Mouse (Mus musculus) limb, embryonic 15.5 days (tissue): ENCODE data around the gene Olfr420. TPM values are rescaled to one million over a fixed set of nuclear protein-coding genes. Genes with fewer than 3 reads are reported as not detected.

Experiments
- ATAC-seq: fragments of 200-750 bp; cut with Nextera tagmentation; 2 replicates; pipeline ENCODE4 v1.8.0; 2017; ENCODE audit warnings: low read depth, moderate TSS enrichment; ENCODE audit not compliant: insufficient number of reproducible peaks, low FRiP score, low TSS enrichment
- H3K27ac ChIP-seq: fragments of 300-500 bp; sonication (generic); 2 replicates; pipeline ENCODE4 v1.5.1; 2015; ENCODE audit warnings: moderate library complexity, mild to moderate bottlenecking, inconsistent platforms
- H3K27me3 ChIP-seq: fragments of 300-500 bp; sonication (generic); 2 replicates; pipeline ENCODE4 v1.6.1; 2015; ENCODE audit warnings: inconsistent platforms
- H3K36me3 ChIP-seq: fragments of 300-500 bp; sonication (generic); 2 replicates; pipeline ENCODE4 v1.6.1; 2015; ENCODE audit warnings: inconsistent platforms
- H3K4me1 ChIP-seq: fragments of 300-500 bp; sonication (generic); 2 replicates; pipeline ENCODE4 v1.6.1; 2015; ENCODE audit warnings: inconsistent platforms
- H3K4me2 ChIP-seq: fragments of 300-500 bp; sonication (generic); 2 replicates; pipeline ENCODE4 v1.6.1; 2015; ENCODE audit warnings: mild to moderate bottlenecking, inconsistent platforms
- H3K4me3 ChIP-seq: fragments of 300-500 bp; sonication (generic); 2 replicates; pipeline ENCODE4 v1.5.1; 2015; ENCODE audit warnings: mild to moderate bottlenecking, inconsistent platforms
- H3K9ac ChIP-seq: fragments of 300-500 bp; sonication (generic); 2 replicates; pipeline ENCODE4 v1.6.1; 2015; ENCODE audit warnings: inconsistent platforms
- H3K9me3 ChIP-seq: fragments of 300-500 bp; sonication (generic); 2 replicates; pipeline ENCODE4 v1.6.1; 2016; ENCODE audit warnings: inconsistent platforms
- WGBS: fragments of 180-500 bp; shearing (Covaris S2); methylation state at CpG from one replicate; pipeline ENCODE4 v1.1.7; 2015; 5-methylcytosine and 5-hydroxymethylcytosine counted together
- polyA plus RNA-seq: library from polyadenylated mRNA; unstranded; fragments of >200 nt; fragmentation: Nextera tagmentation; extraction: Ambion mirVana; gene quantifications from 2 replicates; pipeline ENCODE4 v1.2.1, GENCODE M21; 2015

The Olfr420 gene
- not detected in 2 replicates for polyA plus RNA-seq

- H3K4me2 ChIP-seq, result no peak within 1 kb of the TSS
- H3K9me3 ChIP-seq, result no peaks in the 10 kb centered on the region
- H3K9ac ChIP-seq, result no peak within 1 kb of the TSS
- H3K27ac ChIP-seq, result no peak within 1 kb of the TSS
- H3K36me3 ChIP-seq, result no peaks in the 10 kb centered on the region
- WGBS, result 92% methylated on average over 1 of the region's 1 CpGs
- no peaks in the 10 kb centered on the region for H3K27me3 ChIP-seq
- no peak for ATAC-seq
- H3K4me3 ChIP-seq, result no peak within 1 kb of the TSS
- no peaks in the 10 kb centered on the region for H3K4me1 ChIP-seq
Observed at GRCm38 (mm10) chr1:174155333-174155732, at the start of gene Olfr420. Gene Olfr420 (plus strand): TSS chr1:174155633.

GRCm38 (mm10) chr1:174121062-174121461 lies 34.4 kb upstream of the Olfr420 start, which contains the start of gene Olfr231:
Gene Olfr231 (minus strand): TSS chr1:174121162.
- no peaks in the 10 kb centered on the region for H3K4me1 ChIP-seq
- ATAC-seq, result no peak
- WGBS, result 59% methylated on average over 2 of the region's 2 CpGs
- no peaks in the 10 kb centered on the region for H3K27me3 ChIP-seq
- H3K4me2 ChIP-seq, result no peak within 1 kb of the TSS
- no peak within 1 kb of the TSS for H3K4me3 ChIP-seq
- no peak within 1 kb of the TSS for H3K9ac ChIP-seq
- no peaks in the 10 kb centered on the region for H3K36me3 ChIP-seq
- H3K27ac ChIP-seq, result no peak within 1 kb of the TSS
- no peaks in the 10 kb centered on the region for H3K9me3 ChIP-seq

GRCm38 (mm10) chr1:174131217-174131616 lies 24.2 kb upstream of the Olfr420 start, which contains the start of gene Olfr424:
Gene Olfr424 (plus strand): TSS chr1:174131517.
- no peak within 1 kb of the TSS for H3K4me2 ChIP-seq
- no peak within 1 kb of the TSS for H3K27ac ChIP-seq
- ATAC-seq, result no peak
- no peaks in the 10 kb centered on the region for H3K27me3 ChIP-seq
- WGBS, result 71% methylated on average over 3 of the region's 3 CpGs
- H3K4me3 ChIP-seq, result no peak within 1 kb of the TSS
- no peak within 1 kb of the TSS for H3K9ac ChIP-seq
- H3K4me1 ChIP-seq, result no peaks in the 10 kb centered on the region
- H3K9me3 ChIP-seq, result no peaks in the 10 kb centered on the region
- H3K36me3 ChIP-seq, result no peaks in the 10 kb centered on the region

- 65% methylated on average over 3 of the region's 3 CpGs for WGBS
- Histone ChIP-seq H3K27ac (no peak overlapping the region), H3K27me3 (no peaks in the 10 kb centered on the region)
Observed at GRCm38 (mm10) chr1:174131999-174132398, 23.4 kb upstream of the Olfr420 start.

GRCm38 (mm10) chr1:174141384-174141783 lies 14.0 kb upstream of the Olfr420 start:
- Histone ChIP-seq H3K4me2 (no peak overlapping the region), H3K9ac (no peak overlapping the region), H3K27me3 (no peaks in the 10 kb centered on the region)

More at GRCm38 (mm10) chr1:174131999-174132398, 23.4 kb upstream of the Olfr420 start:
- H3K36me3 ChIP-seq, result no peaks in the 10 kb centered on the region
- H3K4me3 ChIP-seq, result no peak overlapping the region
- no peaks in the 10 kb centered on the region for H3K4me1 ChIP-seq
- H3K4me2 ChIP-seq, result no peak overlapping the region
- H3K9ac ChIP-seq, result no peak overlapping the region
- H3K9me3 ChIP-seq, result no peaks in the 10 kb centered on the region
- no peak for ATAC-seq

GRCm38 (mm10) chr1:174146696-174147095 lies 8.7 kb upstream of the Olfr420 start:
- no peak overlapping the region for H3K27ac ChIP-seq
- no peak for ATAC-seq
- 88% methylated on average over 1 of the region's 1 CpGs for WGBS
- no peaks in the 10 kb centered on the region for H3K36me3 ChIP-seq
- H3K9ac ChIP-seq, result no peak overlapping the region
- no peak overlapping the region for H3K4me3 ChIP-seq
- H3K4me1 ChIP-seq, result no peaks in the 10 kb centered on the region
- H3K9me3 ChIP-seq, result no peaks in the 10 kb centered on the region
- H3K27me3 ChIP-seq, result no peaks in the 10 kb centered on the region
- no peak overlapping the region for H3K4me2 ChIP-seq

More at GRCm38 (mm10) chr1:174141384-174141783, 14.0 kb upstream of the Olfr420 start:
- Histone ChIP-seq H3K27ac (no peak overlapping the region), H3K4me1 (no peaks in the 10 kb centered on the region), H3K4me3 (no peak overlapping the region), H3K36me3 (no peaks in the 10 kb centered on the region), H3K9me3 (no peaks in the 10 kb centered on the region)
- ATAC-seq, result no peak
- WGBS, result 71% methylated on average over 2 of the region's 2 CpGs

- ATAC-seq, result no peak
- no peak overlapping the region for H3K4me2 ChIP-seq
- WGBS, result 79% methylated on average over 2 of the region's 2 CpGs
- no peak overlapping the region for H3K4me3 ChIP-seq
- H3K9me3 ChIP-seq, result no peaks in the 10 kb centered on the region
- H3K36me3 ChIP-seq, result no peaks in the 10 kb centered on the region
- no peaks in the 10 kb centered on the region for H3K27me3 ChIP-seq
- no peaks in the 10 kb centered on the region for H3K4me1 ChIP-seq
- no peak overlapping the region for H3K27ac ChIP-seq
- no peak overlapping the region for H3K9ac ChIP-seq
Observed at GRCm38 (mm10) chr1:174149289-174149688, 6.1 kb upstream of the Olfr420 start.

GRCm38 (mm10) chr1:174157622-174158021 lies 2.2 kb downstream of the Olfr420 start:
- WGBS, result 81% methylated on average over 3 of the region's 3 CpGs

GRCm38 (mm10) chr1:174158512-174158911 lies 3.1 kb downstream of the Olfr420 start:
- Histone ChIP-seq H3K27ac (no peak overlapping the region), H3K9ac (no peak overlapping the region), H3K27me3 (no peaks in the 10 kb centered on the region), H3K4me2 (no peak overlapping the region), H3K4me3 (no peak overlapping the region), H3K9me3 (no peaks in the 10 kb centered on the region), H3K36me3 (no peaks in the 10 kb centered on the region), H3K4me1 (no peaks in the 10 kb centered on the region)
- no peak for ATAC-seq
- WGBS, result 78% methylated on average over 1 of the region's 1 CpGs

More at GRCm38 (mm10) chr1:174157622-174158021, 2.2 kb downstream of the Olfr420 start:
- no peak overlapping the region for H3K4me2 ChIP-seq
- H3K27ac ChIP-seq, result no peak overlapping the region
- no peaks in the 10 kb centered on the region for H3K27me3 ChIP-seq
- no peak overlapping the region for H3K4me3 ChIP-seq
- no peaks in the 10 kb centered on the region for H3K4me1 ChIP-seq
- no peaks in the 10 kb centered on the region for H3K9me3 ChIP-seq
- ATAC-seq, result no peak
- no peak overlapping the region for H3K9ac ChIP-seq
- no peaks in the 10 kb centered on the region for H3K36me3 ChIP-seq

GRCm38 (mm10) chr1:174159095-174159494 lies 3.7 kb downstream of the Olfr420 start:
- Histone ChIP-seq H3K4me1 (no peaks in the 10 kb centered on the region), H3K27me3 (no peaks in the 10 kb centered on the region), H3K27ac (no peak overlapping the region), H3K36me3 (no peaks in the 10 kb centered on the region), H3K9me3 (no peaks in the 10 kb centered on the region), H3K4me3 (no peak overlapping the region), H3K4me2 (no peak overlapping the region), H3K9ac (no peak overlapping the region)
- 88% methylated on average over 10 of the region's 10 CpGs for WGBS
- ATAC-seq, result no peak

GRCm38 (mm10) chr1:174169024-174169423 lies 13.6 kb downstream of the Olfr420 start:
- no peak for ATAC-seq
- Histone ChIP-seq H3K36me3 (no peaks in the 10 kb centered on the region), H3K27ac (no peak overlapping the region), H3K4me3 (no peak overlapping the region), H3K4me1 (no peaks in the 10 kb centered on the region), H3K27me3 (no peaks in the 10 kb centered on the region), H3K4me2 (no peak overlapping the region), H3K9ac (no peak overlapping the region), H3K9me3 (no peaks in the 10 kb centered on the region)

GRCm38 (mm10) chr1:174170706-174171501 lies 15.5 kb downstream of the Olfr420 start:
- H3K4me3 ChIP-seq, result no peak overlapping the region
- H3K9me3 ChIP-seq, result no peaks in the 10 kb centered on the region
- 77% methylated on average over 5 of the region's 5 CpGs for WGBS
- no peak overlapping the region for H3K4me2 ChIP-seq
- no peaks in the 10 kb centered on the region for H3K4me1 ChIP-seq
- H3K27ac ChIP-seq, result no peak overlapping the region
- no peak for ATAC-seq
- H3K27me3 ChIP-seq, result no peaks in the 10 kb centered on the region
- H3K9ac ChIP-seq, result no peak overlapping the region
- no peaks in the 10 kb centered on the region for H3K36me3 ChIP-seq
